Mouse (Mus musculus) splenic B cell, adult 2 months (primary cell): ENCODE results near the gene Lrrc36.

ENCODE experiments used
- DNase-seq: peaks from one replicate; pipeline ENCODE4 v3.0.0-alpha.2; 2011; ENCODE audit warnings: low read depth, low spot score
- H3K27me3 ChIP-seq: 2 replicates; pipeline ENCODE4 v1.6.1; 2012; ENCODE audit warnings: mild to moderate bottlenecking, low read length, moderate library complexity, mixed read lengths; ENCODE audit not compliant: control insufficient read depth, poor library complexity, insufficient read depth, severe bottlenecking
- H3K36me3 ChIP-seq: 2 replicates; pipeline ENCODE4 v1.6.1; 2012; ENCODE audit warnings: mild to moderate bottlenecking, low read length, moderate library complexity, mixed read lengths; ENCODE audit not compliant: control insufficient read depth, poor library complexity, insufficient read depth, severe bottlenecking

The Lrrc36 gene

GRCm38 (mm10) chr8:105406416-105406815 is 7.0 kb upstream of the Lrrc36 start:
- no peaks in the 10 kb centered on the region for H3K36me3 ChIP-seq
- DNase-seq, result no peak
- no peaks in the 10 kb centered on the region for H3K27me3 ChIP-seq

- no peaks in the 10 kb centered on the region for H3K36me3 ChIP-seq
- no peaks in the 10 kb centered on the region; the same call in 1 of the 2 replicates for H3K27me3 ChIP-seq
- no peak for DNase-seq
These were observed 5.0 kb upstream of the Lrrc36 start for GRCm38 (mm10) chr8:105408331-105408730.

- Histone ChIP-seq H3K27me3 (no peaks in the 10 kb centered on the region; the same call in 1 of the 2 replicates), H3K36me3 (no peaks in the 10 kb centered on the region)
- DNase-seq, result no peak
These were observed 3.4 kb upstream of the Lrrc36 start for GRCm38 (mm10) chr8:105409947-105410346.

GRCm38 (mm10) chr8:105418992-105419391 is 5.6 kb downstream of the Lrrc36 start:
- no peaks in the 10 kb centered on the region for H3K27me3 ChIP-seq
- no peak for DNase-seq
- H3K36me3 ChIP-seq, result no peaks in the 10 kb centered on the region

GRCm38 (mm10) chr8:105419800-105420199 is 6.4 kb downstream of the Lrrc36 start:
- no peak for DNase-seq
- no peaks in the 10 kb centered on the region for H3K36me3 ChIP-seq

GRCm38 (mm10) chr8:105422006-105422405 is 8.6 kb downstream of the Lrrc36 start:
- Histone ChIP-seq H3K27me3 (no peaks in the 10 kb centered on the region), H3K36me3 (no peaks in the 10 kb centered on the region)
- DNase-seq, result no peak

More at GRCm38 (mm10) chr8:105419800-105420199, 6.4 kb downstream of the Lrrc36 start:
- no peaks in the 10 kb centered on the region for H3K27me3 ChIP-seq

- Histone ChIP-seq H3K27me3 (no peaks in the 10 kb centered on the region), H3K36me3 (no peaks in the 10 kb centered on the region)
- DNase-seq, result no peak
These were observed 13.5 kb downstream of the Lrrc36 start for GRCm38 (mm10) chr8:105426878-105427277.

- DNase-seq, result no peak
- no peaks in the 10 kb centered on the region for H3K36me3 ChIP-seq
- no peaks in the 10 kb centered on the region for H3K27me3 ChIP-seq
These were observed 18.6 kb downstream of the Lrrc36 start for GRCm38 (mm10) chr8:105431743-105432515.

- no peaks in the 10 kb centered on the region for H3K27me3 ChIP-seq
- DNase-seq, result no peak
These were observed 19.6 kb downstream of the Lrrc36 start for GRCm38 (mm10) chr8:105433021-105433420.

GRCm38 (mm10) chr8:105433511-105433910 is 20.1 kb downstream of the Lrrc36 start:
- Histone ChIP-seq H3K36me3 (no peaks in the 10 kb centered on the region), H3K27me3 (no peaks in the 10 kb centered on the region)
- no peak for DNase-seq

More at GRCm38 (mm10) chr8:105433021-105433420, 19.6 kb downstream of the Lrrc36 start:
- H3K36me3 ChIP-seq, result no peaks in the 10 kb centered on the region

GRCm38 (mm10) chr8:105434136-105434535 is 20.8 kb downstream of the Lrrc36 start:
- no peaks in the 10 kb centered on the region for H3K27me3 ChIP-seq
- H3K36me3 ChIP-seq, result no peaks in the 10 kb centered on the region
- no peak for DNase-seq

- no peaks in the 10 kb centered on the region for H3K36me3 ChIP-seq
- H3K27me3 ChIP-seq, result no peaks in the 10 kb centered on the region
- DNase-seq, result no peak
These were observed 22.8 kb downstream of the Lrrc36 start for GRCm38 (mm10) chr8:105436218-105436617.

- Histone ChIP-seq H3K27me3 (no peaks in the 10 kb centered on the region), H3K36me3 (no peaks in the 10 kb centered on the region)
- no peak for DNase-seq
These were observed 23.8 kb downstream of the Lrrc36 start for GRCm38 (mm10) chr8:105437078-105437748.

- Histone ChIP-seq H3K27me3 (no peaks in the 10 kb centered on the region), H3K36me3 (no peaks in the 10 kb centered on the region)
- DNase-seq, result peak; percentile 52
These were observed 25.5 kb downstream of the Lrrc36 start for GRCm38 (mm10) chr8:105438865-105439264.

- DNase-seq, result peak; percentile 38
- H3K36me3 ChIP-seq, result no peaks in the 10 kb centered on the region
- no peaks in the 10 kb centered on the region; the same call in 1 of the 2 replicates for H3K27me3 ChIP-seq
These were observed 28.1 kb downstream of the Lrrc36 start for GRCm38 (mm10) chr8:105441433-105441832.
